Mouse (Mus musculus) myocyte (in vitro differentiated cells): ENCODE measurements at regions not wholly inside any gene's neighbourhood (a gene's known extent, or its start where the extent isn't known, plus 50 kb on each side); places are given as distances from the start of the nearest gene placed in this dataset.

Experiments used
- CEBPB ChIP-seq: IDR thresholded peaks from 2 replicates; pipeline ENCODE4 v1.6.1; 2011; ENCODE audit warnings: mild to moderate bottlenecking, moderate library complexity; ENCODE audit not compliant: poor library complexity, insufficient read depth, severe bottlenecking
- MYOD1 ChIP-seq, 3 experiments: IDR thresholded peaks; one replicate each; pipeline ENCODE4 v1.6.1; 2011; ENCODE audit warnings: control low read depth in 2 of 3, low read depth in 2 of 3, mild to moderate bottlenecking in 2 of 3, moderate library complexity in 1 of 3; ENCODE audit not compliant: insufficient read length in 2 of 3, control insufficient read depth in 1 of 3
- POLR2A ChIP-seq: IDR thresholded peaks from one replicate; pipeline ENCODE4 v1.6.1; 2011; ENCODE audit warnings: low read depth, mild to moderate bottlenecking, control low read depth, moderate library complexity; ENCODE audit not compliant: insufficient read length
- POLR2AphosphoS2 ChIP-seq: IDR thresholded peaks from one replicate; pipeline ENCODE4 v1.6.1; 2011; ENCODE audit warnings: low read depth, control low read depth; ENCODE audit not compliant: insufficient read length
- SRF ChIP-seq: IDR thresholded peaks from one replicate; pipeline ENCODE4 v1.6.1; 2011; ENCODE audit warnings: low read depth; ENCODE audit not compliant: control insufficient read depth, insufficient read length
- TCF12 ChIP-seq: IDR thresholded peaks from one replicate; pipeline ENCODE4 v1.6.1; 2011; ENCODE audit warnings: mild to moderate bottlenecking, control low read depth; ENCODE audit not compliant: poor library complexity, insufficient read depth, severe bottlenecking
- USF1 ChIP-seq: IDR thresholded peaks from one replicate; pipeline ENCODE4 v1.6.1; 2011; ENCODE audit warnings: low read depth, mild to moderate bottlenecking, control low read depth, moderate library complexity

GRCm38 (mm10) chrX:156539782-156540181 is 875.3 kb downstream of the Phex start:
- TF ChIP-seq POLR2A, result no peak
- no peak for TF ChIP-seq CEBPB
- no peak for TF ChIP-seq USF1
- TF ChIP-seq POLR2AphosphoS2, result no peak
- no peak for TF ChIP-seq SRF
- TF ChIP-seq MYOD1 (IDR thresholded peaks at IDR 0.05; ENCODE audit: control insufficient read depth in 1 of 3, insufficient read length in 2 of 3, low read depth in 2 of 3), result no peak
- TF ChIP-seq TCF12, result no peak
